Mouse (Mus musculus) C2C12 (cell line): ENCODE results near the gene Ryk. TPM values are rescaled to one million over a fixed set of nuclear protein-coding genes. Genes with fewer than 3 reads are reported as not detected.

ENCODE experiments used
- H3K27me3 ChIP-seq: one replicate; pipeline ENCODE4 v1.6.1; 2011; ENCODE audit not compliant: control insufficient read depth, insufficient read depth, insufficient read length
- H3K36me3 ChIP-seq: one replicate; pipeline ENCODE4 v1.6.1; 2011; ENCODE audit not compliant: control insufficient read depth, insufficient read depth
- H3K4me3 ChIP-seq: one replicate; pipeline ENCODE4 v1.5.1; 2011; ENCODE audit warnings: mild to moderate bottlenecking, control low read depth; ENCODE audit not compliant: poor library complexity, insufficient read depth, severe bottlenecking
- H3K79me2 ChIP-seq: one replicate; pipeline ENCODE4 v1.6.1; 2011; ENCODE audit not compliant: control insufficient read depth, insufficient read depth
- H3K79me3 ChIP-seq: one replicate; pipeline ENCODE4 v1.6.1; 2011; ENCODE audit warnings: low read depth, control low read depth
- H3ac ChIP-seq: one replicate; pipeline ENCODE3; 2011; ENCODE audit warnings: low read depth; ENCODE audit not compliant: control insufficient read depth, insufficient read length
- CEBPB ChIP-seq: IDR thresholded peaks from one replicate; pipeline ENCODE4 v1.6.1; 2011; ENCODE audit warnings: low read depth, mild to moderate bottlenecking, control low read depth, moderate library complexity
- CTCF ChIP-seq: IDR thresholded peaks from one replicate; pipeline ENCODE4 v1.5.1; 2011; ENCODE audit not compliant: control insufficient read depth, insufficient read depth, insufficient read length
- FOSL1 ChIP-seq: IDR thresholded peaks from one replicate; pipeline ENCODE4 v1.8.0; 2011; ENCODE audit warnings: mild to moderate bottlenecking, low read length; ENCODE audit not compliant: poor library complexity, insufficient read depth, severe bottlenecking
- MAX ChIP-seq: IDR thresholded peaks from one replicate; pipeline ENCODE4 v1.6.1; 2011; ENCODE audit warnings: mild to moderate bottlenecking, control low read depth
- MYOD1 ChIP-seq: IDR thresholded peaks from one replicate; pipeline ENCODE4 v1.6.1; 2011; ENCODE audit warnings: low read depth; ENCODE audit not compliant: control insufficient read depth, insufficient read length
- MYOG ChIP-seq: IDR thresholded peaks from one replicate; pipeline ENCODE4 v1.6.1; 2011; ENCODE audit not compliant: control insufficient read depth, insufficient read length; ENCODE audit errors: extremely low read depth
- USF1 ChIP-seq: IDR thresholded peaks from one replicate; pipeline ENCODE4 v1.6.1; 2011; ENCODE audit warnings: low read depth, mild to moderate bottlenecking, control low read depth, moderate library complexity
- polyA plus RNA-seq: library from polyadenylated mRNA; unstranded; fragments of >200 nt; fragmentation: generic; extraction: Trizol; gene quantifications from one replicate; pipeline ENCODE4 v1.2.1, GENCODE M21; 2012; ENCODE audit warnings: missing spikeins

The Ryk gene
- polyA plus RNA-seq, 1 experiment: 68.4 TPM

DNA sequence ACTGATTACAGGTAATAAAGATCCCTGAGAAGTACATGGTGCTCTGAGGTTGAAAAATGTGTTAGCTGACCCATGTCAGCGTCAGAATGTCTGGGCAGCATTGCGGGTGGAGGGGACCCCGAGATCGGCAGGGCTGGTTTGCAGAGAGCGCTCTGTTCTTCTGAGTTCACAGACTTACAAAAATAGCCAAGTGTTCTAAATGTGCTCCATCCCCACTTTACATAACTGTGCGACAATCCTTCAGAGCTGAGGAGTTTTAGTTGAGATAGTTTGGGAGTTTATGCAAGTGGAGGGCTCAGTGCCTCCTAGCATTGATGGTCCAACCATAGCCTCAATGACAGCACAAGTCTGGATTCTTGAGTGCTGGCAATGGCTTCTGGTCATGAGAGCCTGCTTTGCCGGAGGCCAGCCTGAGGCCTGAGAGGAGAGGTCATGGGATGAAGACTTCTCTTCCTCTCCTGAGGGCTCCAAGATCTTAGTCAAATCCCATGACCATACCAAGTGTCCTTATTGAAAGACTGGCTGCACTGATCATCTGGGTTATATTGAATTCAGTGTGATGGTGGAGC is 88.2 kb downstream of the Ryk start:
- H3K4me3 ChIP-seq: no peak overlapping the region
- H3K36me3 ChIP-seq: no peaks in the 10 kb centered on the region
- H3ac ChIP-seq: no peak overlapping the region
- no peaks in the 10 kb centered on the region for H3K79me3 ChIP-seq
- H3K79me2 ChIP-seq: no peaks in the 10 kb centered on the region
- H3K27me3 ChIP-seq: no peaks in the 10 kb centered on the region
- TF ChIP-seq FOSL1: no peak
- no peak for TF ChIP-seq MYOG
- no peak for TF ChIP-seq MAX
- TF ChIP-seq MYOD1: no peak
- no peak for TF ChIP-seq USF1
- no peak for TF ChIP-seq CEBPB

DNA sequence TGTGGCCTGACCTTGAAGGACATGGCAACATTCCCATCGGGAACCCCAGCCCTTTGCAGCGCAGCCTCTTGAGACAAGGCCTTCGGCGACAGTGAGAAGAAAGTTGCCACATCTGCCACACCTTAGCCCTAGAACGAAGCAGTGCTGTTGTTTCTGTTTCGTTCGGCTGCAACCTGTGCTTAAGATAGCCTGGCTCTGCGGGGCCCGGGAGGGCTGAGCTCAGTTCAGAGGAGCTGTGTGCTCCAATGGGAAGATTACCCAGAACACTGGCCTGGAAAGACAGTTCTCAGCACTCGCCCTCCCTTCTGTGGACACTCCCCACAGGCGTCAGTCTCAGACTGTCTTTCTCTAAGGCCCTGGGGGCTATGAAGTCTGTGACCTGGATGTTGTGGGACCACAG is 89.1 kb downstream of the Ryk start:
- no peak overlapping the region for H3K4me3 ChIP-seq
- no peaks in the 10 kb centered on the region for H3K36me3 ChIP-seq
- TF ChIP-seq MAX: no peak
- no peaks in the 10 kb centered on the region for H3K79me2 ChIP-seq
- H3K27me3 ChIP-seq: no peaks in the 10 kb centered on the region
- H3K79me3 ChIP-seq: no peaks in the 10 kb centered on the region
- no peak overlapping the region for H3ac ChIP-seq

DNA sequence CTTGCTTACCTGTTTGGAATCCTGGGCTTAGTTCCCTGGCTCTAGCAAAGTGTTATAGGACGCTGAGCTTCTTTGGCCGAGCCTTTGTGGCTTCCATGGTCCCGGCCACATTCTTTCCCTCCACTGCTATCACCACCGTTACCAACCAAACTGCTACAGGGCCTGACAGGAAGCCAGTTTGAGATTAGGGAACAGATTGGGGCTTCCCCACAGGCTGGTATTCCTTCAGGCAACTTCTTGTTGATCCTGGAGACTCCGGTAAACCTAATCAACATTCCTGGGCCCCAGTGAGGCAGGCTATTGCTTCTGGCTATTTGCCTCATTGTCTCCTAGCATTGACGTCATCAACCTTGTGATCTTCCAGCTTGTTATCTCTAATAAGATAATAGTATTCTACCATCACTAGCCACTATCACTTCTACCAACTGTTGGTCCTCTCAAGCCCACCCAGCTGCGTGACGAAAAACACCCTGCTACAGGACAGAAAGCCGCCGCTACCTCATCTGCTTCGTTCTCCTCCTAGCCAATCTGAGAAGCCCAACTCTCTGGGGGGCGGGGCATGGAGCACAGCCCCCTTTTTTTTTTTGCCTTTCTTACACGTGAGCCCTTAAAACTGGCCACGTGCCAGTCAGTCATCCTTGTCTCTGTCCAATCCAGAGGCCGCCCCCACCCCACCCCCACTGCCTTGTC is 90.1 kb downstream of the Ryk start:
- no peak for TF ChIP-seq CTCF
- TF ChIP-seq MYOG: no peak
- TF ChIP-seq USF1: no peak
- no peak for TF ChIP-seq MAX
- TF ChIP-seq FOSL1: no peak
- TF ChIP-seq CEBPB: no peak
- no peak for TF ChIP-seq MYOD1
- Histone ChIP-seq H3K79me3 (no peaks in the 10 kb centered on the region), H3K4me3 (no peak overlapping the region), H3K79me2 (no peaks in the 10 kb centered on the region), H3ac (no peak overlapping the region), H3K36me3 (no peaks in the 10 kb centered on the region), H3K27me3 (no peaks in the 10 kb centered on the region)

DNA sequence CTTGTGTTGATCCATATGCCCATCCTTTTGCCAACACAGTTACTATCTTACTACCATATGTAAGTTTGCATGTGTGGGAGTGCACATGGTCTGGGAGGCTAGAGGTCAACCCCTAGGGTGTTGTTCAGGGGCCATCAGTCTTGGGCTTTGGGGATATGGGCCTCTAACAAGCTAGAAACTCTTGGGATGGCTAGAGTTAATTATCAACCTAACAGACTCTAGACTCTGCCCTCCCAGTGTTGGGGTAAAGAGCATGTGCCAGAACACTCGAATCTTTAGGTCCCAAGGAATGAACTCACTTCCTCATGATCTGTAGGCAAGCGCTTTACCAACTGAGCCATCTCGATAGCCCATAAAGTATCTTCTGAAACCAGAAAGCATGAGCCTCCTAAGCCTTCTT is 91.4 kb downstream of the Ryk start:
- H3K79me2 ChIP-seq: no peaks in the 10 kb centered on the region
- no peak for TF ChIP-seq CEBPB
- TF ChIP-seq FOSL1: no peak
- TF ChIP-seq MYOD1: no peak
- TF ChIP-seq MAX: no peak
- TF ChIP-seq MYOG: no peak
- no peak for TF ChIP-seq CTCF
- TF ChIP-seq USF1: no peak
- no peak overlapping the region for H3K4me3 ChIP-seq
- H3K79me3 ChIP-seq: no peaks in the 10 kb centered on the region
- no peaks in the 10 kb centered on the region for H3K27me3 ChIP-seq
- H3K36me3 ChIP-seq: no peaks in the 10 kb centered on the region
- no peak overlapping the region for H3ac ChIP-seq

DNA sequence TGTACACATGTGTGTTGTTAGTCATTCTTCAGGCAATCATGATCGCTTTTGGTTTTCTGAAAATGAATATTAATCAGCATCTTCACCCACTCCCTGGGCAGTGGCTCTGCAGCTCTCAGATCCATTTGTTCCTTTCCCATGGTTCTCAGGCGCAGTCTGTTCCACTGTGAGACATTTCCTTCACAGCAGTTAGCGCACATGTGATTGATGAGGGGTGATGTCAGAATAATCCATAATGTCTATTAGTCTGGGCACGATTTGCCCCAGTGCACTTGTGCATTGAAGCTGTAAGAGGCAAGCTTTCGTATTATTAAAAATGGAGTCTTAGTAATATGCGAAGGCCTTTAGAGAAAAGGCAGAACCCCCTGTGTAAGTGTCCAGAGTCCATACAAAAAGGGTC is 95.1 kb downstream of the Ryk start:
- no peaks in the 10 kb centered on the region for H3K27me3 ChIP-seq
- H3ac ChIP-seq: no peak overlapping the region
- TF ChIP-seq MYOD1 (no peak), CEBPB (no peak), USF1 (no peak), CTCF (no peak), MYOG (no peak), MAX (no peak), FOSL1 (no peak)
- H3K4me3 ChIP-seq: no peak overlapping the region
- H3K79me3 ChIP-seq: no peaks in the 10 kb centered on the region
- no peaks in the 10 kb centered on the region for H3K36me3 ChIP-seq
- H3K79me2 ChIP-seq: no peaks in the 10 kb centered on the region

DNA sequence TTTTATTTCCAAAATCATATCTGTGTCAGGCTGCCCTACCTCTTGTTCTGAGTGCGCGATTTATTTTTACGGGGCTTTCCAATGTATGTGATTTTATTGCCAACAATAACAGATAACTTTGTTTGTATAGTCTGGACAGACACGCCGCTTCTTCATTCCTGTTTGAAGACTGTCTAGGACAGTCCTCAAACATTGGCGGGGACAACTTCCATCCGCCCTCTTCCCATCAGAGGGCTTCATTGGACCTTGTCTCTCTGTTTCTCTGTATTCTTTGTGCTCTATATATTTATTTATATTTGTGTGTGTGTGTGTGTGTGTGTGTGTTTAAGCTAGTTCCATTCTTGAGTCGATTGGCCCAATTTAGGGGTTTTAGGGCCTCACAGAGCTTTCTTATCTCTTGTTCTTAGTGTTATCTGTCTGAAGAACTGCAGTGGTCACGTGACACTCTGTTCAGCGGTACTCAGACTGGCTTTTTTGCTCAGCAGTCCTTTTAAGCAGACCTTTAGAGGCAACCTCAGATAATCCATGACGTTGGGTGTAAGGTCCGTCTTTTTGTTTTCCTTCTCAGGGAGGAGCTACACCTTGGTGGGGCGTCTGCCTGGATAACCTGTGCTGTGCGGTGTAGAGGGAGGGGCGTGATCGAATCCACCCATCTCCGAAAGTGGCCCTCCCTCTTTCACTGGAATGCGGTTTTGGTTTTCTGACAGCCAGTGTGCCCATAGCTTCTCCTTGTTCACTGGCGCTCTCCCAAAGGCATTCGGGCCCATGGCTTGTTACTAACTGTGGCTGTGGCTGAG is 99.4 kb downstream of the Ryk start:
- Histone ChIP-seq H3K36me3 (no peaks in the 10 kb centered on the region), H3K79me2 (no peaks in the 10 kb centered on the region), H3K27me3 (no peaks in the 10 kb centered on the region), H3K4me3 (no peak overlapping the region), H3K79me3 (no peaks in the 10 kb centered on the region), H3ac (no peak overlapping the region)
- TF ChIP-seq USF1: no peak
- TF ChIP-seq CTCF: no peak
- TF ChIP-seq MAX: no peak
- no peak for TF ChIP-seq CEBPB
- TF ChIP-seq MYOG: no peak
- no peak for TF ChIP-seq FOSL1
- no peak for TF ChIP-seq MYOD1
